Mouse (Mus musculus) hindbrain, embryonic 15.5 days (tissue): Measurements from ENCODE around the gene AI854703. TPM values are rescaled to one million over a fixed set of nuclear protein-coding genes. Genes with fewer than 3 reads are reported as not detected.

Experiments used
- ATAC-seq: fragments of 200-750 bp; cut with Nextera tagmentation; 2 replicates; pipeline ENCODE4 v1.8.0; 2017; ENCODE audit warnings: low read depth, moderate number of reproducible peaks, moderate TSS enrichment; ENCODE audit not compliant: low FRiP score
- H3K27ac ChIP-seq: fragments of 300-500 bp; sonication (generic); replicated peaks from 2 replicates; pipeline ENCODE4 v1.5.1; 2015; ENCODE audit warnings: mild to moderate bottlenecking, inconsistent platforms
- H3K27me3 ChIP-seq: fragments of 300-500 bp; sonication (generic); 2 replicates; pipeline ENCODE4 v1.6.1; 2015; ENCODE audit warnings: control low read depth, inconsistent platforms
- H3K36me3 ChIP-seq: fragments of 300-500 bp; sonication (generic); 2 replicates; pipeline ENCODE4 v1.6.1; 2015; ENCODE audit warnings: control low read depth, inconsistent platforms
- H3K4me1 ChIP-seq: fragments of 300-500 bp; sonication (generic); replicated peaks from 2 replicates; pipeline ENCODE4 v1.6.1; 2015; ENCODE audit warnings: control low read depth, inconsistent platforms
- H3K4me2 ChIP-seq: fragments of 300-500 bp; sonication (generic); 2 replicates; pipeline ENCODE4 v1.6.1; 2015; ENCODE audit warnings: moderate library complexity, mild to moderate bottlenecking, inconsistent platforms
- H3K4me3 ChIP-seq: fragments of 300-500 bp; sonication (generic); 2 replicates; pipeline ENCODE4 v1.5.1; 2015; ENCODE audit warnings: mild to moderate bottlenecking, inconsistent platforms
- H3K9ac ChIP-seq: fragments of 300-500 bp; sonication (generic); 2 replicates; pipeline ENCODE4 v1.6.1; 2015; ENCODE audit warnings: inconsistent platforms
- H3K9me3 ChIP-seq: fragments of 300-500 bp; sonication (generic); 2 replicates; pipeline ENCODE4 v1.6.1; 2016; ENCODE audit warnings: control low read depth, inconsistent platforms
- WGBS: fragments of 180-500 bp; shearing (Covaris S2); methylation state at CpG from one replicate; pipeline ENCODE4 v1.1.7; 2015; 5-methylcytosine and 5-hydroxymethylcytosine counted together
- polyA plus RNA-seq: library from polyadenylated mRNA; unstranded; fragments of >200 nt; fragmentation: Nextera tagmentation; extraction: Ambion mirVana; gene quantifications from 2 replicates; pipeline ENCODE4 v1.2.1, GENCODE M21; 2015

The AI854703 gene
- 26.4 and 27.1 TPM in 2 replicates for polyA plus RNA-seq

DNA sequence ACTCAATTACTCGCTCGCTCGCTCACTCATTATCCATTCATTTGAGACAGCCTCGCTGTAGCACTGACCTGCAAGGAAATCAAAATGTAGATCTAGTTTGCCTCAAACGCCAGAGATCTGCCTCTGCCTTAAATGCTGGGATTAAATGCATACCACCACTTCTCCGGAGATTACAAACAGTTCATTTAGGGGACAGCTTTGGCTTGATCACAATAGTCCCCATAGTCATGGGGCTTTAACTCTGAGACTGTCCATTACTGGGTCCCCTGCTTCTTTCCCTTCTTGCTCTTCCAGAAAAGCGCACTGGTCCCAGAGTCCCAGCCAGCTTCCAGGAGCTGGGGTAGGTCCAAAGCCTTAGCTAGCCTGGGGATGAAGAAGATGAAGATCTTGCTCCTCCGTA lies at the start of gene AI854703:
Gene AI854703 (plus strand): TSS at position 301 of the 400 bp plus-strand sequence.
- Histone ChIP-seq H3K9me3 (no peaks in the 10 kb centered on the region), H3K36me3 (no peaks in the 10 kb centered on the region), H3K27me3 (peaks cover 15% of the 10 kb centered on the region), H3K4me2 (peak within 1 kb of the TSS; percentile 85), H3K9ac (peak within 1 kb of the TSS; percentile 61), H3K27ac (no peak within 1 kb of the TSS), H3K4me3 (peak within 1 kb of the TSS; percentile 57), H3K4me1 (peaks cover 42% of the 10 kb centered on the region)
- 28% methylated on average over 8 of the region's 8 CpGs for WGBS
- 0 out of 2 replicates have a peak, but pooled peaks have one; percentile 3 for ATAC-seq

- Histone ChIP-seq H3K4me2 (no peak overlapping the region), H3K4me3 (no peak overlapping the region), H3K36me3 (no peaks in the 10 kb centered on the region), H3K27me3 (no peaks in the 10 kb centered on the region), H3K9ac (no peak overlapping the region), H3K4me1 (no peaks in the 10 kb centered on the region), H3K9me3 (no peaks in the 10 kb centered on the region), H3K27ac (no peak overlapping the region)
- ATAC-seq, result no peak
- 65% methylated on average over 5 of the region's 5 CpGs for WGBS
These were observed 47.8 kb upstream of the AI854703 start for GRCm38 (mm10) chr6:48578736-48579135.

DNA sequence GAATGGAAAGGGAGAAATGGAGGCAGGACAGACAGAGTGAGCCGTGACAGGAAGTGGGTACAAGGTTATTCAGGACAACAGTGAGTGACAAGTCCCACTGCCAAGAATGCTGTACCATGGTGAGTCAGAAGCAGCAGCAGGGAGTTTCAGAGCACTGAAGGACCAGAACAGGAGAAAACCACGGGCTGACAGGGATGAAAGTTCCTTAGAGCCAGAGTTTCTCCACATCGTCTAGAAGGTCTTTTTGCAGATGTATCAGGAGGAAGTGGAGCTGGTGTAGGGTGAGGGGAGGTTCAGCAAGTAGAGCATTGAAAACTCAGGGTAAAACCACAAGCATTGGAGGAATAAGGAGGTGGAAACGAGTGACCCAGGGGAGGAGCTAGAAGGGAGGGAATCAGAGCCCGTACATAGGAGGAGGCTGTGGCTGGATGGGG lies 47.3 kb upstream of the AI854703 start:
- no peak overlapping the region for H3K27ac ChIP-seq
- H3K9me3 ChIP-seq, result no peaks in the 10 kb centered on the region
- no peak overlapping the region for H3K4me3 ChIP-seq
- no peaks in the 10 kb centered on the region for H3K4me1 ChIP-seq
- no peak overlapping the region for H3K9ac ChIP-seq
- no peaks in the 10 kb centered on the region for H3K36me3 ChIP-seq
- 42% methylated on average over 5 of the region's 5 CpGs for WGBS
- ATAC-seq, result no peak
- no peak overlapping the region for H3K4me2 ChIP-seq
- no peaks in the 10 kb centered on the region for H3K27me3 ChIP-seq

- WGBS, result 34% methylated on average over 3 of the region's 3 CpGs
- Histone ChIP-seq H3K4me3 (no peak overlapping the region), H3K4me2 (no peak overlapping the region), H3K27me3 (no peaks in the 10 kb centered on the region), H3K9me3 (no peaks in the 10 kb centered on the region), H3K9ac (no peak overlapping the region), H3K36me3 (no peaks in the 10 kb centered on the region), H3K4me1 (no peaks in the 10 kb centered on the region), H3K27ac (no peak overlapping the region)
- no peak for ATAC-seq
These were observed 45.3 kb upstream of the AI854703 start for GRCm38 (mm10) chr6:48581257-48581656.

GRCm38 (mm10) chr6:48582037-48582436 lies 44.5 kb upstream of the AI854703 start:
- no peak overlapping the region for H3K9ac ChIP-seq
- WGBS, result 73% methylated on average over 3 of the region's 3 CpGs
- H3K4me3 ChIP-seq, result no peak overlapping the region
- no peaks in the 10 kb centered on the region for H3K36me3 ChIP-seq
- H3K4me2 ChIP-seq, result no peak overlapping the region
- no peaks in the 10 kb centered on the region for H3K4me1 ChIP-seq
- no peak overlapping the region for H3K27ac ChIP-seq
- H3K9me3 ChIP-seq, result no peaks in the 10 kb centered on the region
- ATAC-seq, result 0 out of 2 replicates have a peak, but pooled peaks have one; percentile 27
- H3K27me3 ChIP-seq, result no peaks in the 10 kb centered on the region

DNA sequence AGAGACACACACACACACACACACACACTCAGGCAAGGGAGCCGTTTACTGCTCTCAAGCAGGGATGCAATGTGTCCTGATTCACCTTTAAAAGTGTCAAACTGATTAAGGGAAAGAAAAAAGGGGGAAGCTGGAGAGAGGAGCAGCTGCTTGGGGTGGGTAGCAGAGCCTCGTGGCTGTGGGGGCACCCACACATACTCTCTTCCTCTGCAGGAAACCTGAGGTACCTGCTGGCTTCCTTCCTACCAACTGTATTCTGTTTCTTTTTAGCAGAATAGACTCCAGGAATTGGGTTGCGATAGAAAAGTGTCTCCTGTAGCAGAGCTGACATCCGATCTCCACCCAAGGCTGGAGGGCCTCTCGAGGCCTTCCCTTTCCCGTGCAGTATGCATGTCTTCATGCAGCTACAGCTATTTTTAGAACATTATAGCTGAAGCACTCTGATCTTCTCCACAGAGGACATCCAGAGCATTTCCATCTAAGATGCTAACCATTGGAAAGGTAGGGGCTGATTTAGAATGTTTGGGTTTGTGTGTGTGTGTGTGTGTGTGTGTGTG lies 37.3 kb upstream of the AI854703 start, which contains the start of gene Gm45021:
Gene Gm45021 (plus strand): TSS at position 417 of the 557 bp plus-strand sequence.
- 70% methylated on average over 6 of the region's 6 CpGs for whole genome bisulfite sequencing
- no peaks in the 10 kb centered on the region for H3K9me3 ChIP-seq
- H3K27ac ChIP-seq, result no peak within 1 kb of the TSS
- no peak for ATAC-seq
- H3K36me3 ChIP-seq, result no peaks in the 10 kb centered on the region
- H3K4me1 ChIP-seq, result peaks cover 7% of the 10 kb centered on the region
- H3K4me2 ChIP-seq, result no peak within 1 kb of the TSS
- no peak within 1 kb of the TSS for H3K4me3 ChIP-seq
- no peak within 1 kb of the TSS for H3K9ac ChIP-seq
- H3K27me3 ChIP-seq, result no peaks in the 10 kb centered on the region

DNA sequence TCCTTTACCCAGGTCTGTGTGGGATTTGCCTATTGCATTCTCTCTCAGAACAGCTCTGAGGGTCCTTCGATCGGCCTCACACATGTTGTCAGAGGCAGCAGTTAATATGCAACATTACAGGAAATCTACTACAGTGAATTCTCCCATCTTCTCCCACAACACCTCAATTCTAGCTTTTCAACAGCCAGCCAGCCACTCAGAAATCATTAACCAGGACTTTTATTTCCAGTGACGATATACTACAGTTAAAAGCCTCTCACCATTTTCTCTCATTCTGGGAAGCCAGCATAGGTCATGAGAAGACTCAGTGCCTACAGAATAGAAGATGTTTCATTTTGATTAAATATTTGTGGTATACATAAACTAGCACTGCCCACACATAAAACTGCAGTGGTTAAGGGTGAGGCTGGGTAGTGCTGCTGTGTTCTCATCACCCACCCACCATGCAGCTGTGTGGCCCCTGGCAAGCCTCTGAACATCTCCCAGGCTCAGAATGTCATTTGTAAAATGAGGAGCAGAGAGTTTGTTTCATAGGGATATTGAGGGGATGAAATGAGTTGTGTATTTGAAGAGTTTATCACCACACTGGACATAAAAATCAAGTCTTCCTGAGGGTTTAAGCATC lies 35.2 kb upstream of the AI854703 start:
- Histone ChIP-seq H3K36me3 (peaks cover 7% of the 10 kb centered on the region), H3K27ac (no peak overlapping the region), H3K4me1 (peaks cover 20% of the 10 kb centered on the region), H3K4me3 (no peak overlapping the region), H3K9ac (no peak overlapping the region), H3K4me2 (no peak overlapping the region), H3K9me3 (0 out of 2 replicates have a peak, but pooled peaks cover 5% of the 10 kb centered on the region), H3K27me3 (no peaks in the 10 kb centered on the region)
- ATAC-seq, result no peak
- 69% methylated on average over 3 of the region's 3 CpGs for WGBS

DNA sequence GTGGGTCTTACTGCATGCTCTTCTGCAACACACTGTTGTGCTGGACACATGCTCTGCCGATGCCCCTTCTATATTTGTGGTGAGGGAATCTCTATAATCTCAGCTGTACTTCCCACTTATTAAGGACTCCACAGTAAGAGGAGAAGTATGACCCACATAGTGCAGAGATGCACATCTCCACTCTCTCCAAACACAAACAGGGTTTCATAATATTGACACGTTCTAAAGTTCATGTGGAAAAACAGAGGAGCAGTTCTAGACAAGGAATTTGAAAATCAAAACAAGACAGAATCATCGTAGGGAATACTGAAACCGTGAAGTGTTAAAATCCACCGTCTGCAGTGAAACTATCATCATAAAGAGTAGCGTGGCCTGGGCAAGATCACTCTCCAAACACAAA lies 34.7 kb upstream of the AI854703 start:
- Histone ChIP-seq H3K27me3 (no peaks in the 10 kb centered on the region), H3K4me1 (peaks cover 20% of the 10 kb centered on the region), H3K9ac (no peak overlapping the region), H3K27ac (no peak overlapping the region), H3K9me3 (peaks cover 11% of the 10 kb centered on the region; the same call in 1 of the 2 replicates), H3K4me2 (no peak overlapping the region), H3K36me3 (peaks cover 12% of the 10 kb centered on the region), H3K4me3 (no peak overlapping the region)
- no peak for ATAC-seq
- WGBS, result 90% methylated on average over 6 of the region's 6 CpGs

DNA sequence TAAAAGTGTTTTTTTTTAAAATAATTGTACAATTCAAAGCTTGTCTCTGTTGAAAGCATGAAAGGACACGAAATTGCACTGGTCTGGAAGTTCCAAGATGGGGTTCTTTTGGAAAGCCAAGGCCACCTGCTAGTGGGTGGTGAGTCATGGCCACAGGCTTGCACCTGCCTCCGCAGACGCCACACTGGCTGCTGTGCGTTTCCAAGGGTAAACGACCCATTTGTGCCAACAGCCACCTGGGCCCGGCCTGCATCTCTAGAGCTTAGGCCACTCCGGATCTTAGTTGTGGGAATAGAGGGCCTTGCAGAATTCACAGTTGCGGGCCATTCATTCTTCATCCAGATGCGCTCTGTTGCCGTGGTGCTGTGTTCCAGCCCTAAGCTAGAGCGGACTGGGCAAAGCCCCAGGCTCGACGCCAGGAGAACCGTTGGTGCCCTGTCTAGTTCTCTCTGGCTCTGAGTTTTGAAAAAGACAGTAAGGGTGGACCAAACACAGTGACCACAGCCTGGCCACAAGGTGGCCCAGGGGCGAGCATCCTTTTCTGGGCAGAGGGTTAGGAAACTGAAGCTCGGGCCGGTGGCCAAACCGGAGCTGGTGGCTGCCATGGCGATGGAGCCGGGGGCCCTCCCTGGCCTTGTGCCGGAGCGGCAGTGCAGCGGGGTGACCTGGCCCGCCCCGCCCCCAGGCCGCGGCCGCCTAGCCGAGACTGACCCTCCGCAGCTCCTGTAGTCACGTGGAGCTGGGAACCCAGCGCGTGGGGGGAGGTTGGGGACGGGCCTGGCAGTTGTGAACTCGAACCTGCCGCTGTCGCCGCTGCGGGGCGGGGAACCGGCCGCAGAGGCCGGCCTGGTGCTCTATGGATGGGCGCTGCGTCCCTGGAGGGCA lies 33.2 kb upstream of the AI854703 start, which contains the start of the genes Repin1 and Gm44965:
Gene Repin1 (plus strand): TSS at position 726 of the 885 bp plus-strand sequence.
Gene Gm44965 (plus strand): TSS at position 784 of the 885 bp plus-strand sequence.
- Histone ChIP-seq H3K27ac (peak within 1 kb of the TSS; percentile 99), H3K4me2 (peak within 1 kb of the TSS; percentile 80), H3K9me3 (peaks cover 22% of the 10 kb centered on the region), H3K36me3 (peaks cover 27% of the 10 kb centered on the region), H3K27me3 (no peaks in the 10 kb centered on the region), H3K4me3 (peak within 1 kb of the TSS; percentile 89), H3K9ac (peak within 1 kb of the TSS; percentile 94), H3K4me1 (peaks cover 20% of the 10 kb centered on the region)
- WGBS, result 3% methylated on average over 44 of the region's 45 CpGs
- peak; percentile 94 for ATAC-seq

GRCm38 (mm10) chr6:48594043-48594738 lies 32.4 kb upstream of the AI854703 start:
- no peaks in the 10 kb centered on the region for H3K27me3 ChIP-seq
- peak overlapping the region; percentile 94 for H3K9ac ChIP-seq
- peaks cover 22% of the 10 kb centered on the region for H3K9me3 ChIP-seq
- peak overlapping the region; percentile 99 for H3K27ac ChIP-seq
- peak overlapping the region; percentile 89 for H3K4me3 ChIP-seq
- H3K36me3 ChIP-seq, result peaks cover 35% of the 10 kb centered on the region
- peaks cover 20% of the 10 kb centered on the region for H3K4me1 ChIP-seq
- peak overlapping the region; percentile 80 for H3K4me2 ChIP-seq
- under 1% methylated on average over 41 of the region's 41 CpGs for whole genome bisulfite sequencing
- ATAC-seq, result peak; percentile 83

DNA sequence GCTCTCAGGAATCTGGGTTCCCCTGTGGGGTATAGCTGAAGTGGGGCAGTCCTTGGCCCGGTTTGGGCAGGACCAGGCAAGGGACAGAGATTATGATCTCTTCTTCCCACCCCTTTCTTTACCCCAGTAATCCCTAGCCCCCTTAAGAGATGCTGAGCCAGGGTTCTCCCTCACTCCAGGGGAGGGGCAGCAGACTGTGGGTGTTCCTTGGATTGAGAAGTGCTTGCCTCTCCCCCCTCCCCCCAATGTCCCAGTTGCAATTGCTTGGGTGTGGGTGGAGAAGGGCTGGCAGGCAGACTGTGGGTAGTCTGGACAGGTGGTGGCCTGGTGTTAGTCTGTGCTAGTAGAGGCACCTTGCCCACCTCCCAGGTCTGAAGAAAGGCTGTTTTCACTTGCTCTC lies 31.3 kb upstream of the AI854703 start:
- whole genome bisulfite sequencing, result 62% methylated on average over 1 of the region's 1 CpGs
- peaks cover 46% of the 10 kb centered on the region for H3K36me3 ChIP-seq
- H3K4me3 ChIP-seq, result peak overlapping the region; percentile 89
- no peaks in the 10 kb centered on the region for H3K27me3 ChIP-seq
- H3K9ac ChIP-seq, result no peak overlapping the region
- no peak for ATAC-seq
- H3K4me1 ChIP-seq, result peaks cover 20% of the 10 kb centered on the region
- peak overlapping the region; percentile 80 for H3K4me2 ChIP-seq
- no peak overlapping the region for H3K27ac ChIP-seq
- peaks cover 22% of the 10 kb centered on the region for H3K9me3 ChIP-seq
